Mouse (Mus musculus): ENCODE data around the gene Gm28557.

DNA sequence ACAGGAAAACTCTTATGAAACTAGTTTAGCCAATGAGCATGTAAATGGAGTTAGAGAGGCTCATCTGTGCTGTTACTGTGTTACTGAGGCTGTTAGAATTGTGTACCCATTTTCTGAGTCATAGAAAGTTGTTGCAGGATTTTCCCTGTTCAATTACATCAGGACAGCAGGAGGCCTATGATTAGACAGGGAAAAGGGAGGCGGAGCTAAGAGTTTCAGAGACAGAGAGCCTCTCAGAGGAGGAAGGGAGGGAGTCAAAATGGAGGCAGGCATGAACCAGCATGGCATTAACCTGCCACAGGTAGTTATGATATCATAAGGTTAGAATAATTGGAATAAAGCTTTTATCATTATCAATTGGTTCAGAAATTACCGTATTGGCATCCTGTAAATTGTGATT, 35.6 kb downstream of the Gm28557 start:
- TF ChIP-seq FLI1 (IDR thresholded peaks at IDR 0.05; ENCODE audit: low read length) (no peak), GATA1 (IDR thresholded peaks at IDR 0.05; ENCODE audit: borderline replicate concordance, low read length) (no peak)
